Mouse (Mus musculus) sigmoid colon, adult 10 weeks (tissue): ENCODE measurements around the gene Sertm1. TPM values are rescaled to one million over a fixed set of nuclear protein-coding genes. Genes with fewer than 3 reads are reported as not detected.

ENCODE experiments used
- polyA plus RNA-seq: library from polyadenylated mRNA; stranded (reverse); fragments of 350-450 nt; fragmentation: Illumina TruSeq; extraction: RNeasy Lipid Tissue Mini Kit (QIAGEN cat#74804); gene quantifications from one replicate; pipeline ENCODE4 v1.2.3, GENCODE M21; 2014; ENCODE audit warnings: low read depth, low replicate concordance

Gene Sertm1
- polyA plus RNA-seq = not detected

DNA sequence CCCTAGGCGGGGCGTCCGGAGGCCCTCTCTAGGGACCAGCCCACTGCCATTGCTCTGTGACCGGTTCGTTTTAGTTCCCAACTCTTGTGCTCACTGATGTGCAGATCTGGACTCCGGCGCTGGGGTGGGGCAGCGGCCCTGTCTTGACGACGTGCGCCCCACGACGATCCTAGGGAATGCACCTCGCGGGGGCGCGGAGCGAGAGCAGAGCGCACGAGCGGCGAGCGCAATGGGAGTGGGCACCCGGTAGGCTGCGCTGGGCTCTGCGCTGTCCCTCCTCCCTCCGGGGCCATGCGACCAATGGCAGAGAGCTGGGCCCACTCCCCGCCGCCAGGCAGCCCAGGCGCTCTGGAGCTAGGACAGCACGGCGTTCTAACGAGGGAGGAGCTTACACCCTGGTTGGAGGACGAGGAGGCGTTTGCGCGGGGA, at the start of gene Sertm1:
Gene Sertm1 (minus strand): TSS at position 245 of the 429 bp plus-strand sequence.

Other genes with a start within 250 kb of the Sertm1 start
- 159 TPM for gene Supt20, start 223.1 kb downstream of the Sertm1 start, polyA plus RNA-seq
- gene Gm21958, start 201.5 kb downstream of the Sertm1 start, polyA plus RNA-seq = not detected
- 27.1 TPM for gene Exosc8, start 180.5 kb downstream of the Sertm1 start, polyA plus RNA-seq
- gene Alg5, start 180.3 kb downstream of the Sertm1 start, polyA plus RNA-seq = 34.9 TPM
- 5.2 TPM for gene Smad9, start 160.3 kb downstream of the Sertm1 start, polyA plus RNA-seq
- 13.5 TPM for gene Rfxap, start 108.1 kb downstream of the Sertm1 start, polyA plus RNA-seq
- not detected for gene Ccna1, start 139.6 kb upstream of the Sertm1 start, polyA plus RNA-seq
- gene Spg20, start 196.2 kb upstream of the Sertm1 start, polyA plus RNA-seq = 12.7 TPM
- 0.44 TPM for gene Ccdc169, start 221.5 kb upstream of the Sertm1 start, polyA plus RNA-seq